Mouse (Mus musculus) cerebellum, adult 2 months (tissue): ENCODE measurements at regions not wholly inside any gene's neighbourhood (a gene's known extent, or its start where the extent isn't known, plus 50 kb on each side); places are given as distances from the start of the nearest gene placed in this dataset.

Experiments used
- CTCF ChIP-seq: fragments of 200-500 bp; IDR thresholded peaks from 2 replicates; pipeline ENCODE4 v1.5.1; 2011; ENCODE audit warnings: low read depth, mild to moderate bottlenecking, control low read depth, low read length, moderate library complexity, borderline replicate concordance; ENCODE audit not compliant: insufficient read depth
- POLR2A ChIP-seq: fragments of 200-500 bp; IDR thresholded peaks from 2 replicates; pipeline ENCODE4 v1.6.1; 2011; ENCODE audit warnings: low read length, control low read depth, borderline replicate concordance; ENCODE audit not compliant: insufficient read depth

DNA sequence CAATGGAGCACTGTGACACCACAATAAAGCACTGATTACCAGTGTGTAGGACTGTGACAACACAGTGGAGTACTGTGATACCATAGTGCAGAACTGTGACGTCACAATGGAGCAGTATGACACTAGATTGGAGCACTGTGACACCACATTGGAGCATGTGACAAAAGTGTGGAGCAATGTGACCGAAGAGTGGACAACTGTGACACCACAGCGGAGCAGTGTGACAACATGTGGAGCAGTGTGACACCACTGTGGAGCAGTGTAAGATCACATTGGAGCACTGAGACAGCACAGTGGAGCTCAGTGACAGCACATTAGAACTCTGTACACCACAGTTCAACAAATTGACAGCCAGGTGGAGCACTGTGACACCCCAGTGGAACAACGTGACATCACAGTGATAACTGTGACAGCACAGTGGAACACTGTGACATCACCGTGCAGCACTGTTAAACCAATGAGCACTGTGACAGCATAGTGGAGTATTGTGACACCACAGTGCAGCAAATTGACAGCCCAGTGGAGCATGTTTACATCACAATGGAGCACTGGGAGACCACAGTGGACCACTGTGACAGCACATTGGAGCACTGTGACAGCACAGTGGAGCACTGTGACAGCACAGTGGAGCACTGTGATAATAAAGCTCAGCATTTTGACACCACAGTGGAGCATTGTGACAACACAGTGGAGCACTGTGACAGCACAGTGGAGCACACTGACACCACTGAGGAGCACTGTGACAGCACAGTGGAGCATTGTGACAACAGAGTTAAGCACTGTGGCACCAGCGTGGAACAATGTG, 85.8 kb upstream of the Vmn1r2 start:
- TF ChIP-seq CTCF = no peak
- TF ChIP-seq POLR2A = no peak
